Mouse (Mus musculus): ENCODE data around the gene Tex2. TPM values are rescaled to one million over a fixed set of nuclear protein-coding genes. Genes with fewer than 3 reads are reported as not detected.

Gene Tex2
- polyA plus RNA-seq, 1 experiment from 2014 or later = 39.5 TPM

- H3K27ac ChIP-seq (ENCODE audit: low read depth, low read length) = no peak overlapping the region
- no peaks in the 10 kb centered on the region for H3K36me3 ChIP-seq (ENCODE audit: control insufficient read depth, insufficient read depth, low read length)
- H3K9ac ChIP-seq (replicated peaks; ENCODE audit: low read depth, low read length) = no peak overlapping the region
- no peaks in the 10 kb centered on the region for H3K27me3 ChIP-seq (ENCODE audit: control insufficient read depth, insufficient read depth, low read length)
- H3K9me3 ChIP-seq (ENCODE audit: control insufficient read depth, low read length) = no peaks in the 10 kb centered on the region
- no peak overlapping the region for H3K4me2 ChIP-seq (ENCODE audit: low read depth, low read length)
- 91% methylated on average over 11 of the region's 11 CpGs for WGBS
- ATAC-seq (ENCODE audit: low read depth) = no peak
- no peak overlapping the region for H3K4me3 ChIP-seq (ENCODE audit: low read depth, low read length)
- H3K4me1 ChIP-seq (ENCODE audit: control insufficient read depth, insufficient read depth, low read length) = no peaks in the 10 kb centered on the region
These were observed 22.0 kb downstream of the Tex2 start for GRCm38 (mm10) chr11:106591183-106591582.

GRCm38 (mm10) chr11:106590143-106590542 is 23.1 kb downstream of the Tex2 start:
- no peak overlapping the region for H3K9ac ChIP-seq (replicated peaks; ENCODE audit: low read depth, low read length)
- no peaks in the 10 kb centered on the region for H3K27me3 ChIP-seq (ENCODE audit: control insufficient read depth, insufficient read depth, low read length)
- no peak for ATAC-seq (ENCODE audit: low read depth)
- no peaks in the 10 kb centered on the region for H3K9me3 ChIP-seq (ENCODE audit: control insufficient read depth, low read length)
- H3K4me2 ChIP-seq (ENCODE audit: low read depth, low read length) = no peak overlapping the region
- WGBS = 46% methylated on average over 5 of the region's 5 CpGs
- no peak overlapping the region for H3K4me3 ChIP-seq (ENCODE audit: low read depth, low read length)
- no peaks in the 10 kb centered on the region for H3K36me3 ChIP-seq (ENCODE audit: control insufficient read depth, insufficient read depth, low read length)
- H3K27ac ChIP-seq (ENCODE audit: low read depth, low read length) = no peak overlapping the region
- no peaks in the 10 kb centered on the region for H3K4me1 ChIP-seq (ENCODE audit: control insufficient read depth, insufficient read depth, low read length)

GRCm38 (mm10) chr11:106588781-106589180 is 24.4 kb downstream of the Tex2 start:
- 68% methylated on average over 8 of the region's 8 CpGs for WGBS

GRCm38 (mm10) chr11:106587786-106588519 is 25.3 kb downstream of the Tex2 start:
- Histone ChIP-seq H3K9ac (replicated peaks; ENCODE audit: low read depth, low read length) (no peak overlapping the region), H3K36me3 (ENCODE audit: control insufficient read depth, insufficient read depth, low read length) (no peaks in the 10 kb centered on the region), H3K9me3 (ENCODE audit: control insufficient read depth, low read length) (no peaks in the 10 kb centered on the region), H3K27me3 (ENCODE audit: control insufficient read depth, insufficient read depth, low read length) (no peaks in the 10 kb centered on the region), H3K27ac (ENCODE audit: low read depth, low read length) (no peak overlapping the region), H3K4me3 (ENCODE audit: low read depth, low read length) (no peak overlapping the region), H3K4me2 (ENCODE audit: low read depth, low read length) (no peak overlapping the region), H3K4me1 (ENCODE audit: control insufficient read depth, insufficient read depth, low read length) (no peaks in the 10 kb centered on the region)
- no peak for ATAC-seq (ENCODE audit: low read depth)
- WGBS = 88% methylated on average over 10 of the region's 10 CpGs

More at GRCm38 (mm10) chr11:106588781-106589180, 24.4 kb downstream of the Tex2 start:
- no peak overlapping the region for H3K4me2 ChIP-seq (ENCODE audit: low read depth, low read length)
- H3K27me3 ChIP-seq (ENCODE audit: control insufficient read depth, insufficient read depth, low read length) = no peaks in the 10 kb centered on the region
- H3K27ac ChIP-seq (ENCODE audit: low read depth, low read length) = no peak overlapping the region
- no peak overlapping the region for H3K4me3 ChIP-seq (ENCODE audit: low read depth, low read length)
- no peaks in the 10 kb centered on the region for H3K9me3 ChIP-seq (ENCODE audit: control insufficient read depth, low read length)
- H3K4me1 ChIP-seq (ENCODE audit: control insufficient read depth, insufficient read depth, low read length) = no peaks in the 10 kb centered on the region
- no peaks in the 10 kb centered on the region for H3K36me3 ChIP-seq (ENCODE audit: control insufficient read depth, insufficient read depth, low read length)
- ATAC-seq (ENCODE audit: low read depth) = no peak
- no peak overlapping the region for H3K9ac ChIP-seq (replicated peaks; ENCODE audit: low read depth, low read length)

- Histone ChIP-seq H3K4me1 (ENCODE audit: control insufficient read depth, insufficient read depth, low read length) (no peaks in the 10 kb centered on the region), H3K27me3 (ENCODE audit: control insufficient read depth, insufficient read depth, low read length) (no peaks in the 10 kb centered on the region), H3K27ac (ENCODE audit: low read depth, low read length) (0 out of 2 replicates have a peak overlapping the region, but pooled peaks have one; percentile 34), H3K4me3 (ENCODE audit: low read depth, low read length) (no peak overlapping the region), H3K4me2 (ENCODE audit: low read depth, low read length) (no peak overlapping the region), H3K9ac (replicated peaks; ENCODE audit: low read depth, low read length) (no peak overlapping the region), H3K9me3 (ENCODE audit: control insufficient read depth, low read length) (no peaks in the 10 kb centered on the region), H3K36me3 (ENCODE audit: control insufficient read depth, insufficient read depth, low read length) (no peaks in the 10 kb centered on the region)
- WGBS = 97% methylated on average over 1 of the region's 1 CpGs
- ATAC-seq (ENCODE audit: low read depth) = no peak
These were observed 29.4 kb downstream of the Tex2 start for GRCm38 (mm10) chr11:106583801-106584200.

- Histone ChIP-seq H3K27ac (ENCODE audit: low read depth, low read length) (no peak overlapping the region), H3K27me3 (ENCODE audit: control insufficient read depth, insufficient read depth, low read length) (no peaks in the 10 kb centered on the region), H3K9ac (replicated peaks; ENCODE audit: low read depth, low read length) (no peak overlapping the region), H3K36me3 (ENCODE audit: control insufficient read depth, insufficient read depth, low read length) (no peaks in the 10 kb centered on the region), H3K4me2 (ENCODE audit: low read depth, low read length) (no peak overlapping the region), H3K4me1 (ENCODE audit: control insufficient read depth, insufficient read depth, low read length) (no peaks in the 10 kb centered on the region), H3K4me3 (ENCODE audit: low read depth, low read length) (no peak overlapping the region), H3K9me3 (ENCODE audit: control insufficient read depth, low read length) (no peaks in the 10 kb centered on the region)
- 97% methylated on average over 10 of the region's 10 CpGs for WGBS
- ATAC-seq (ENCODE audit: low read depth) = no peak
These were observed 31.9 kb downstream of the Tex2 start for GRCm38 (mm10) chr11:106581357-106581756.

GRCm38 (mm10) chr11:106580468-106580867 is 32.8 kb downstream of the Tex2 start:
- no peak overlapping the region for H3K9ac ChIP-seq (replicated peaks; ENCODE audit: low read depth, low read length)
- WGBS = 98% methylated on average over 8 of the region's 8 CpGs
- no peak for ATAC-seq (ENCODE audit: low read depth)
- no peak overlapping the region for H3K27ac ChIP-seq (ENCODE audit: low read depth, low read length)
- H3K4me3 ChIP-seq (ENCODE audit: low read depth, low read length) = no peak overlapping the region
- no peaks in the 10 kb centered on the region for H3K36me3 ChIP-seq (ENCODE audit: control insufficient read depth, insufficient read depth, low read length)
- H3K4me1 ChIP-seq (ENCODE audit: control insufficient read depth, insufficient read depth, low read length) = no peaks in the 10 kb centered on the region
- H3K9me3 ChIP-seq (ENCODE audit: control insufficient read depth, low read length) = no peaks in the 10 kb centered on the region
- H3K4me2 ChIP-seq (ENCODE audit: low read depth, low read length) = no peak overlapping the region
- H3K27me3 ChIP-seq (ENCODE audit: control insufficient read depth, insufficient read depth, low read length) = no peaks in the 10 kb centered on the region

- 68% methylated on average over 5 of the region's 5 CpGs for WGBS
- no peak overlapping the region for H3K4me3 ChIP-seq (ENCODE audit: low read depth, low read length)
These were observed 33.3 kb downstream of the Tex2 start for GRCm38 (mm10) chr11:106579957-106580356.

GRCm38 (mm10) chr11:106579146-106579545 is 34.1 kb downstream of the Tex2 start:
- no peak for ATAC-seq (ENCODE audit: low read depth)
- Histone ChIP-seq H3K9ac (replicated peaks; ENCODE audit: low read depth, low read length) (no peak overlapping the region), H3K4me2 (ENCODE audit: low read depth, low read length) (no peak overlapping the region), H3K27me3 (ENCODE audit: control insufficient read depth, insufficient read depth, low read length) (no peaks in the 10 kb centered on the region), H3K4me3 (ENCODE audit: low read depth, low read length) (no peak overlapping the region), H3K27ac (ENCODE audit: low read depth, low read length) (no peak overlapping the region), H3K36me3 (ENCODE audit: control insufficient read depth, insufficient read depth, low read length) (no peaks in the 10 kb centered on the region), H3K4me1 (ENCODE audit: control insufficient read depth, insufficient read depth, low read length) (no peaks in the 10 kb centered on the region), H3K9me3 (ENCODE audit: control insufficient read depth, low read length) (no peaks in the 10 kb centered on the region)
- WGBS = 83% methylated on average over 2 of the region's 2 CpGs

More at GRCm38 (mm10) chr11:106579957-106580356, 33.3 kb downstream of the Tex2 start:
- Histone ChIP-seq H3K9ac (replicated peaks; ENCODE audit: low read depth, low read length) (no peak overlapping the region), H3K27ac (ENCODE audit: low read depth, low read length) (no peak overlapping the region), H3K36me3 (ENCODE audit: control insufficient read depth, insufficient read depth, low read length) (no peaks in the 10 kb centered on the region), H3K9me3 (ENCODE audit: control insufficient read depth, low read length) (no peaks in the 10 kb centered on the region), H3K27me3 (ENCODE audit: control insufficient read depth, insufficient read depth, low read length) (no peaks in the 10 kb centered on the region), H3K4me2 (ENCODE audit: low read depth, low read length) (no peak overlapping the region), H3K4me1 (ENCODE audit: control insufficient read depth, insufficient read depth, low read length) (no peaks in the 10 kb centered on the region)
- no peak for ATAC-seq (ENCODE audit: low read depth)

Measured in neural tube, embryonic 14.5 days (tissue).